Mouse (Mus musculus): ENCODE results near the gene Tmem219. TPM values are rescaled to one million over a fixed set of nuclear protein-coding genes. Genes with fewer than 3 reads are reported as not detected.

The Tmem219 gene
- polyA plus RNA-seq, 1 experiment from 2014 or later: 30.8 TPM

DNA sequence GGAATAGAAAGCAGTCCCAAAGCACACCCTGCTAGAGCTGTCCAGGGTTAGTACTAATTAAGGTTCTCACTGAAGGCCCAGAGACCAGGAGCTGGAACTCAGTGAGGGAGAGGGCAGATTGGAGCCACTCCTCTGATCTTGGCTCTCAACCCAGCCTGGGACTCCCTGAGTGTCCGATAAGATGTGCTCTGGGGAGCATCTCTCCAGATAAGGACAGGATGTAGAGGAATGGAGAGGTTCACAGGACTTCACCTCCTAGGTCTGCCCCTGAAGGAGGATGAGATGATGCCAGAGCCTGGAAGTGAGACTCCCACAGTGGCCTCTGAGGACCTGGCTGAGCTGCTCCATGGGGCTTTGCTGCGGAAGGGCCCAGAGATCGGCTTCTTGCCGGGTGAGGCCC is 29.0 kb upstream of the Tmem219 start:
- no peaks in the 10 kb centered on the region; the same call in 1 of the 2 replicates for H3K4me1 ChIP-seq (replicated peaks; ENCODE audit: control insufficient read depth, insufficient read depth, low read length)
- H3K9me3 ChIP-seq (ENCODE audit: control insufficient read depth, low read length): no peaks in the 10 kb centered on the region
- no peak overlapping the region for H3K9ac ChIP-seq (ENCODE audit: low read length)
- no peak overlapping the region for H3K27ac ChIP-seq (ENCODE audit: low read length)
- no peak overlapping the region for H3K4me3 ChIP-seq (ENCODE audit: low read length)
- H3K4me2 ChIP-seq (ENCODE audit: low read depth, low read length): no peak overlapping the region
- no peaks in the 10 kb centered on the region for H3K36me3 ChIP-seq (ENCODE audit: control insufficient read depth, insufficient read depth, low read length)
- H3K27me3 ChIP-seq (ENCODE audit: control insufficient read depth, insufficient read depth, low read depth, low read length): peaks cover 18% of the 10 kb centered on the region
- no peak for ATAC-seq (ENCODE audit: low read depth)
- WGBS: 23% methylated on average over 4 of the region's 4 CpGs

DNA sequence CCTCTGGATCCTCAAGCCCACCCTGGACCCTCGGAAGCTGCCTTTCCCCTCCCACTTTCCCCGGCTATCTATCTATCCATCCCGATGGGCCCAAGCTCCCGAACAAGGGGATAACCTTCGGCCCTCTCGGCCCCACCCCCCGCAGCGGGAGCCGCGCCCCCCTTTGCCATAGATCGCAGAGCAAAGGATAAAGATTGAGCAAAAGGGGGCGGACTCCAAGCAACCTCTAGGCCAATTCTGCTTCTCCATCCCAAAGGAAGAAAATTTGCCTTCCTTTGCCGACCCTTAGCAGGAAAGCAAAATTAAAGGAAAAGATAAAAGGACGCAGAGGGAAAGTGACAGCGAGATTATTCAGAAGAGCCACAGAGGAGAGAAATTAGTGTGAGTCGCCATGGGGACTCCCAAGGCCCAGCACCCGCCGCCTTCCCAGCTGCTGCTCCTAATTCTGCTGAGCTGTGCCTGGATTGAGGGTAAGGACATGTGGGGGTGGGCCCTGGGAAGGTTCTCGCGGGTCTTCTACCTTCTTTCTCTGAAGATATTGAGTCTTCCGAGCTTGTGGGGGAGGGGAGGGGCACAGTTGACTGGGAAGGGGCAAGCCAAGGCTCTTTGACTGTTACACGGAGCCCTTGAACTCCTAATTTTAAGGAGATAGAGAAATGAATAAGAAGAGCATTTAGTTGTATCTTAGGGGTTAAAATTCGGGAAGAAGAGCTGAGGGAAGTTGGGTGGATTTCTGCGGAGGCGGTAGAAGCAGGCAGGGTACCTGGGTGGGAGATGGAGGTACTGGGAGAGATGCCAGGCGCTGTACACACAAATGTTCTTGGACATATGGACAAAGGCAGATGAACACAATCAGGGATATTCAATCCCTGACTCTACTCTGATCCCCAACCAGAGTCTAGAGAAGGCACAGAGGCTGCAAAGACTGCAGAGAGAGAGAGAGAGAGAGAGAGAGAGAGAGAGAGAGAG is 28.2 kb upstream of the Tmem219 start:
- H3K9me3 ChIP-seq (ENCODE audit: control insufficient read depth, low read length): no peaks in the 10 kb centered on the region
- 8% methylated on average over 26 of the region's 26 CpGs for WGBS
- no peak overlapping the region for H3K9ac ChIP-seq (ENCODE audit: low read length)
- no peaks in the 10 kb centered on the region; the same call in 1 of the 2 replicates for H3K4me1 ChIP-seq (replicated peaks; ENCODE audit: control insufficient read depth, insufficient read depth, low read length)
- no peak for ATAC-seq (ENCODE audit: low read depth)
- H3K27me3 ChIP-seq (ENCODE audit: control insufficient read depth, insufficient read depth, low read depth, low read length): peaks cover 18% of the 10 kb centered on the region
- peak overlapping the region; percentile 5; the same call in 1 of the 2 replicates for H3K4me3 ChIP-seq (ENCODE audit: low read length)
- no peak overlapping the region for H3K4me2 ChIP-seq (ENCODE audit: low read depth, low read length)
- no peaks in the 10 kb centered on the region for H3K36me3 ChIP-seq (ENCODE audit: control insufficient read depth, insufficient read depth, low read length)
- no peak overlapping the region for H3K27ac ChIP-seq (ENCODE audit: low read length)

DNA sequence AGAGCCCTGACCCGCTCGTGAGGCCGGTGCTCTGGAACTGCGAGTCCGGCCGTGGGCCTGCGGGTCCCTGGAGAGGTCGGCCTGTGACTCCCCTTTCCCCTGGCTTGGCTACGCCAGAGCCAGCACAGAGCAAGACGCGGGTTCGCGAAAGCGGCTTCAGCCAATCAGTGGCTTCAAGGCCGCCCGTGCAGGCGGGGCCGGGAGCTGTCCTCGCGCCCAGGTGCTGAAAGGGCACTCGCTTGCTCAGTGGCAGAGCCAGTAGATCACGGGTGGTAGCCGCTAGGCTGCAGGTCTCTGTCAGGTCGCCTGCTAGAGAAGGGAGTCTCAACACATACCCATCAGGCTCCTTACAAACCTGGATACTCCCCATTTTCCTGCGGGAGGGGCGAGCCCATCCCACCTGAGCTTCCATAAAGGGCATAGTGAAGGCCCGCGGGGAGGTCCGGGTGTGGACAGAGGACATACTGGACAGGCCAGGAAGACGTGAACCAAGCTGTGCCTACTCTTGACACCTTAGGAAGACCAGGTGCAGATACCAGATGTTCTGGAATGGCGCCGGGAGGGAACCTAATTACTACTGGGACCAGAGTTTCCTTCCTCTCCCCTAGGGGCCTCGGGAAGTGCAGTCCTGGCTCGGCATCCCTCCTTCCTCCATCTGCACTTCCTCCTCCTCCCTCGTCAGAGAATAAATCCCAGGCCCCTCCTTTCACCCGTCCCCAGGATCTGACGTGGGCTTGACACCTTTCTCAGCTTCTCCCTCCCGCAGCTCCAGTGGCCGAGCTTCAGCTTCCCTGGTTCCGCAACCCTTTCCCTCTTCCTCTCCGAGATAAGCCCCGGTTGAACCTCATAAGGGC is 27.3 kb upstream of the Tmem219 start, which contains the start of gene Sez6l2:
Gene Sez6l2 (plus strand): TSS at position 771 of the 854 bp plus-strand sequence.
- Histone ChIP-seq H3K4me1 (replicated peaks; ENCODE audit: control insufficient read depth, insufficient read depth, low read length) (no peaks in the 10 kb centered on the region; the same call in 1 of the 2 replicates), H3K27ac (ENCODE audit: low read length) (no peak within 1 kb of the TSS), H3K9me3 (ENCODE audit: control insufficient read depth, low read length) (no peaks in the 10 kb centered on the region), H3K36me3 (ENCODE audit: control insufficient read depth, insufficient read depth, low read length) (no peaks in the 10 kb centered on the region), H3K4me2 (ENCODE audit: low read depth, low read length) (peak within 1 kb of the TSS; percentile 99), H3K4me3 (ENCODE audit: low read length) (peak within 1 kb of the TSS; percentile 54), H3K27me3 (ENCODE audit: control insufficient read depth, insufficient read depth, low read depth, low read length) (peaks cover 18% of the 10 kb centered on the region), H3K9ac (ENCODE audit: low read length) (0 out of 2 replicates have a peak within 1 kb of the TSS, but pooled peaks have one; percentile 50)
- peak; percentile 90 for ATAC-seq (ENCODE audit: low read depth)
- under 1% methylated on average over 42 of the region's 42 CpGs for WGBS

DNA sequence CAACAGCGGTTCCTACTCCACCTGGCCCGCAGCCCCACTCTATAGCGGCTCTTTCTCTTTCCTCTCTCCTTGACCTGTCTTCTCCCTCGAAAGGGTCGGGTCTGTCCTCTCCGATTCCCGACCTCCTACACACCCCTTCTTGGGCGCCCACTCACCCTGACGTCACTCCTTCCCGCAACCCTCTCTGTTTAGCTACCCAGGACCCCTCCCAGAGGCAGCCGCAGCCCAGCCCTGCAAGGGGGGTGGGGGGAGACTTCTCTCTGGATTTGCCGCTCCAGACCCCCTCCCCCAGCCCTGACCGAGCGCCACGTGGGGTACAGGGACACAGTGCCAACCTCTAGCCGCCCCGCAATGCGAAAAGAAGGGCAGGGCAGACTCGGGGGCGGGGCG is 26.7 kb upstream of the Tmem219 start, which contains the start of gene Asphd1:
Gene Asphd1 (minus strand): TSS at position 180 of the 390 bp plus-strand sequence.
- Histone ChIP-seq H3K4me1 (replicated peaks; ENCODE audit: control insufficient read depth, insufficient read depth, low read length) (no peaks in the 10 kb centered on the region; the same call in 1 of the 2 replicates), H3K9me3 (ENCODE audit: control insufficient read depth, low read length) (no peaks in the 10 kb centered on the region), H3K27me3 (ENCODE audit: control insufficient read depth, insufficient read depth, low read depth, low read length) (peaks cover 18% of the 10 kb centered on the region), H3K36me3 (ENCODE audit: control insufficient read depth, insufficient read depth, low read length) (no peaks in the 10 kb centered on the region), H3K4me3 (ENCODE audit: low read length) (peak within 1 kb of the TSS; percentile 54), H3K4me2 (ENCODE audit: low read depth, low read length) (peak within 1 kb of the TSS; percentile 99), H3K9ac (ENCODE audit: low read length) (0 out of 2 replicates have a peak within 1 kb of the TSS, but pooled peaks have one; percentile 50), H3K27ac (ENCODE audit: low read length) (no peak within 1 kb of the TSS)
- 2% methylated on average over 21 of the region's 21 CpGs for WGBS
- ATAC-seq (ENCODE audit: low read depth): no peak

DNA sequence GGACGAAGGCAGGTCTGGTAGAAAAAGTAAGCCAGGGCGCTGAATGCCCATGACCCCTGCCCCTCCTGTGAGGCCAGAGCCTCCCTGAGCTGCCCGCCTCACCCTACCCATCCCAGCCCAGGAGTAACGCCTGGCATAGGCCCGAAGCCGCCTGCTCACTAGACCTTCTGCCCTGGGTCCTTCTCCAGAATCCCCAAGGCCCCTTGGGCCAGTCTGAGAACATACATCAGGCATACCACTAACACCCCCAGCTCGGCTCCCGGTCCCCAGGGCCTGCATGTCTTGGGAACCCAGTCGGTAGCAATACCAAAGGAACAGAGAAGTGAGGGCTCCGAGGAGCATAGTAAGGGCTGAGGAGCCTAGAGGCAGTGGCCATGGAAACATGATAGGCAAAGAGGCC is 25.9 kb upstream of the Tmem219 start:
- Histone ChIP-seq H3K27ac (ENCODE audit: low read length) (no peak overlapping the region), H3K4me2 (ENCODE audit: low read depth, low read length) (no peak overlapping the region)
- ATAC-seq (ENCODE audit: low read depth): no peak

DNA sequence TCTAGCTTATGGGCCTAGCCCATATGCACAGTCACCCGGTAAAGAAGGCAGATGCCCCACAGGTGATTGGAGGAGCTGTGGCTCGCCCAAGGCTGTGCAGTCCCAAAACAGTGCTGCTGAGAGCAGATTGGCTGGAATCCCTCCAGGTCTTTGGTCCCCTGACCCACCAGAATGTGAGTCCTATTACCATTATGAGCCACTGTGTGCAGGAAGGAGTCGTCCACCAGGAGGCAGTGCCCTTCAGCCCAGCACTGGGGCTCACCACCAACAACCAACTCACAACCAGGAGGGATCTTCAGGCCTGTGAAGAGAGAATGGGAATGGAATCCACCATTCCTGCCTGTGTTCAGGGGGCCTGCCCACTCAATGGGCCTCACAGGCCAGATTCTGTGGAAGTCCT is 23.8 kb upstream of the Tmem219 start:
- no peak overlapping the region for H3K4me2 ChIP-seq (ENCODE audit: low read depth, low read length)
- no peak overlapping the region for H3K9ac ChIP-seq (ENCODE audit: low read length)
- no peaks in the 10 kb centered on the region for H3K36me3 ChIP-seq (ENCODE audit: control insufficient read depth, insufficient read depth, low read length)
- WGBS: 40% methylated on average over 3 of the region's 3 CpGs
- no peak overlapping the region for H3K4me3 ChIP-seq (ENCODE audit: low read length)
- H3K4me1 ChIP-seq (replicated peaks; ENCODE audit: control insufficient read depth, insufficient read depth, low read length): no peaks in the 10 kb centered on the region; the same call in 1 of the 2 replicates
- no peaks in the 10 kb centered on the region for H3K9me3 ChIP-seq (ENCODE audit: control insufficient read depth, low read length)
- peaks cover 17% of the 10 kb centered on the region for H3K27me3 ChIP-seq (ENCODE audit: control insufficient read depth, insufficient read depth, low read depth, low read length)
- no peak overlapping the region for H3K27ac ChIP-seq (ENCODE audit: low read length)
- no peak for ATAC-seq (ENCODE audit: low read depth)

More for the DNA sequence above, 25.9 kb upstream of the Tmem219 start:
- peaks cover 18% of the 10 kb centered on the region for H3K27me3 ChIP-seq (ENCODE audit: control insufficient read depth, insufficient read depth, low read depth, low read length)
- no peaks in the 10 kb centered on the region for H3K9me3 ChIP-seq (ENCODE audit: control insufficient read depth, low read length)
- H3K4me3 ChIP-seq (ENCODE audit: low read length): no peak overlapping the region
- no peaks in the 10 kb centered on the region for H3K36me3 ChIP-seq (ENCODE audit: control insufficient read depth, insufficient read depth, low read length)
- H3K4me1 ChIP-seq (replicated peaks; ENCODE audit: control insufficient read depth, insufficient read depth, low read length): no peaks in the 10 kb centered on the region; the same call in 1 of the 2 replicates
- H3K9ac ChIP-seq (ENCODE audit: low read length): no peak overlapping the region
- WGBS: 69% methylated on average over 10 of the region's 10 CpGs

DNA sequence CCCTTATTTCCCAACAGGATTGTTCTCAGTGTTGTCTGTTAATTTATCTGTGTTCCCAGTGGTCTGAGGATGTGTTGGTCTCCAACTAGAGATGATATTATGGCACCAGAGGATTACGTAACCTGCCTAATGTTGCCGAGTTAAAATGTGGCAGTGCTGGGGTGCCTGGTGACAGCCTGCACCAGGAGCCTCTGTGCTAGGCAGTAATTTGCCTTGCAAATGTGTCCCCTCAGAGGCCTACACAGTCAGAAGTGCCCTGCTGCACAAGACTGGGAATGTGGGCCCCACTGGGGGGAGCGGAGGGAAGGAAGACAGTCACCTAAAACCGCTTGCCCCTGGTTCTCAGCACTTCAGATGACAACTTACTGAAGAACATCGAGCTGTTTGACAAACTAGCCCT is 19.1 kb upstream of the Tmem219 start:
- H3K27ac ChIP-seq (ENCODE audit: low read length): no peak overlapping the region
- H3K4me3 ChIP-seq (ENCODE audit: low read length): no peak overlapping the region
- H3K9ac ChIP-seq (ENCODE audit: low read length): no peak overlapping the region
- ATAC-seq (ENCODE audit: low read depth): no peak
- no peaks in the 10 kb centered on the region for H3K4me1 ChIP-seq (replicated peaks; ENCODE audit: control insufficient read depth, insufficient read depth, low read length)
- H3K36me3 ChIP-seq (ENCODE audit: control insufficient read depth, insufficient read depth, low read length): no peaks in the 10 kb centered on the region; the same call in 1 of the 2 replicates
- H3K27me3 ChIP-seq (ENCODE audit: control insufficient read depth, insufficient read depth, low read depth, low read length): no peaks in the 10 kb centered on the region
- H3K9me3 ChIP-seq (ENCODE audit: control insufficient read depth, low read length): no peaks in the 10 kb centered on the region
- WGBS: 72% methylated on average over 5 of the region's 5 CpGs
- H3K4me2 ChIP-seq (ENCODE audit: low read depth, low read length): no peak overlapping the region

DNA sequence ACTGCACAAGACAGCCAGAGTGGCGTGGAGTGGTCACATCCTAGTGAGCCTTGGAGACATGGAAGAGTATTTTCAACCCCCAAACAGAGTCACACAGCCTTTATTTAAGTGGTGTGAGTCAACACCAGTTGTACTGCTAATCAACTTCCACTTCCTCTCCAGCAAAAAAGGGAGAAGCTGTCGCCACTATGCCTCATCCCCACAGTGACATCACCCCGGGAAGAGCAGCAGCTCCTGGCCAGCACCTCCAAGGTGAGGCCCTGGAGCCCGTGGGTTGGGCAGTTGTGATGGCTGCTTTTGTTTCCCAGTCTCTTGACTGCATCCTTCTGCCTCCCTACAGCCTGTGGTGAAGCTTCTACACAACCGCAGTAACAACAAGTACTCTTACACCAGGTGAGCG is 18.5 kb upstream of the Tmem219 start:
- 47% methylated on average over 6 of the region's 6 CpGs for WGBS

More for the DNA sequence above, 18.5 kb upstream of the Tmem219 start:
- no peak for ATAC-seq (ENCODE audit: low read depth)
- Histone ChIP-seq H3K9ac (ENCODE audit: low read length) (no peak overlapping the region), H3K4me1 (replicated peaks; ENCODE audit: control insufficient read depth, insufficient read depth, low read length) (no peaks in the 10 kb centered on the region), H3K4me3 (ENCODE audit: low read length) (no peak overlapping the region), H3K36me3 (ENCODE audit: control insufficient read depth, insufficient read depth, low read length) (peaks cover 5% of the 10 kb centered on the region; the same call in 1 of the 2 replicates), H3K9me3 (ENCODE audit: control insufficient read depth, low read length) (no peaks in the 10 kb centered on the region), H3K27ac (ENCODE audit: low read length) (no peak overlapping the region), H3K27me3 (ENCODE audit: control insufficient read depth, insufficient read depth, low read depth, low read length) (no peaks in the 10 kb centered on the region), H3K4me2 (ENCODE audit: low read depth, low read length) (no peak overlapping the region)
